Mouse (Mus musculus) neural tube, embryonic 11.5 days (tissue): Measurements from ENCODE around the gene Vegfb. TPM values are rescaled to one million over a fixed set of nuclear protein-coding genes. Genes with fewer than 3 reads are reported as not detected.

ENCODE experiments used
- ATAC-seq: fragments of 200-750 bp; cut with Nextera tagmentation; 2 replicates; pipeline ENCODE4 v1.8.0; 2017; ENCODE audit warnings: moderate number of reproducible peaks, mild to moderate bottlenecking, moderate TSS enrichment, moderate library complexity; ENCODE audit not compliant: insufficient read depth, low FRiP score, low TSS enrichment
- DNase-seq: peaks from one replicate; pipeline ENCODE4 v3.0.0-alpha.2; 2015; ENCODE audit warnings: low spot score
- H3K27ac ChIP-seq: fragments of 300-500 bp; sonication (generic); 2 replicates; pipeline ENCODE4 v1.5.1; 2014; ENCODE audit warnings: low read depth, mild to moderate bottlenecking, low read length
- H3K27me3 ChIP-seq: fragments of 300-500 bp; sonication (generic); 2 replicates; pipeline ENCODE4 v1.6.1; 2014; ENCODE audit warnings: mild to moderate bottlenecking, low read length, mixed read lengths; ENCODE audit not compliant: control insufficient read depth, insufficient read depth
- H3K36me3 ChIP-seq: fragments of 300-500 bp; sonication (generic); 2 replicates; pipeline ENCODE4 v1.6.1; 2014; ENCODE audit warnings: mild to moderate bottlenecking, low read length, moderate library complexity, mixed read lengths; ENCODE audit not compliant: control insufficient read depth, insufficient read depth
- H3K4me1 ChIP-seq: fragments of 300-500 bp; sonication (generic); 2 replicates; pipeline ENCODE4 v1.6.1; 2014; ENCODE audit warnings: low read length, mixed read lengths; ENCODE audit not compliant: control insufficient read depth, insufficient read depth
- H3K4me2 ChIP-seq: fragments of 300-500 bp; sonication (generic); 2 replicates; pipeline ENCODE4 v1.6.1; 2014; ENCODE audit warnings: low read depth, mild to moderate bottlenecking, moderate library complexity
- H3K4me3 ChIP-seq: fragments of 300-500 bp; sonication (generic); 2 replicates; pipeline ENCODE4 v1.5.1; 2014; ENCODE audit warnings: low read depth, low read length
- H3K9ac ChIP-seq: fragments of 300-500 bp; sonication (generic); 2 replicates; pipeline ENCODE4 v1.6.1; 2014; ENCODE audit warnings: mild to moderate bottlenecking, low read length
- H3K9me3 ChIP-seq: fragments of 300-500 bp; sonication (generic); 2 replicates; pipeline ENCODE4 v1.6.1; 2016; ENCODE audit warnings: low read length; ENCODE audit not compliant: control insufficient read depth
- WGBS: fragments of 180-500 bp; shearing (Covaris S2); extraction: QIAGEN DNeasy Blood & Tissue Kit; methylation state at CpG from one replicate; pipeline ENCODE4 v1.1.7; 2014; 5-methylcytosine and 5-hydroxymethylcytosine counted together
- polyA plus RNA-seq: library from polyadenylated mRNA; unstranded; fragments of >200 nt; fragmentation: Nextera tagmentation; extraction: Ambion mirVana; gene quantifications from 2 replicates; pipeline ENCODE4 v1.2.1, GENCODE M21; 2014

The Vegfb gene
- polyA plus RNA-seq, 1 experiment from 2014 or later: 27.8 TPM

DNA sequence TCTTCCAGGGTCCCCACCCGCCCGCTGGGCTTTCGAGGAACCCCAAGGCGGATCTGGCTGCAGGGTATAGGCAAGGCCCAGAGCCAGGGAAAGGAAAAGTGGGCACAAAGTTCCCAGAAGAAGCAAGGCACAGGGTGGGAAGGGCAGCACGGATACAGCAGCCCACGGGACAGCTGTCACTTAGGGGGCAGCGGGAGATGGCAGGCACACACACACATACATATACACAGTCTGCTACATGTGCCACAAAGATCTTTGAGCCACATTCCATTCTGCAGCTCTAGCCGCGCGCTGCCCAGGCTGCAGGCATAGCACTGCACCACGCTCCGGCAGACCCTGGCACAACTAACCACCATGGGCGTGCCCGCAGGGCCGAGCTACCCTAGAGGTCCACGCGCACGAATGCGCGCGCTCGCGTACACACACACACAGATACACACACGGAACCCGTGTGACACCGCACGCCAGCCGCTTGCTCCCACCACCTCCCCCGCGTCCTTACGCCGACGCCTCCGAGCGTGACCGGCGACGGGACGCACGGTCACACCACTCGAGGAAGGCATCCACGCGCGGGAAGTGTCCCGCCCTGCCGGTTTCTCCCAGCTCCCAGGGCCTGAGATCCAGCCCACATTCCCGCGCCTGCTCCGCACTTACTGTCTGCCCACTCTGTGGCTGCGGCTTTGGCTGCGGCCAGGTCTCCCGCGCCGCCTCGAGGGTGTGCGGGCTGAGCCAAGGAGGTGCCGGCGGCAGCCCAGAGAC, 53.8 kb downstream of the Vegfb start:
- DNase-seq: peak; percentile 30
- H3K4me3 ChIP-seq: peak overlapping the region; percentile 25
- WGBS: 5% methylated on average over 58 of the region's 58 CpGs

DNA sequence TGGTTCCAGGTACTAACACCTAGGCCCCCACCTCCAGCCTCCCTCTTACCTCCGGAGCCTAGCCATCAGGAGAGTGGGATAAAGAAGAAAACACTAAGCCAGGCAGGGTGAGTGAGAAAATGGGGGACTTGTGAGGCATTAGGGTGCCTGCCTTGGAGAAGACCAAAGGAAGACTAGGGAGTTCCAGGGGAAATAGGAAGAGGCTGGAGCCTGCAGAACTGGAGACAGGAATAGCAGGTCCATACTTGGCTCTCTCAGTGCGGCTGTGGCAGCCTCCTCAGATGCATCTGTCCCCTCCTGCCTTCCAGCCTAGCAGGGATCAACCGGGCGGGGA, 54.4 kb downstream of the Vegfb start:
- WGBS: 32% methylated on average over 4 of the region's 4 CpGs

More for the DNA sequence above, 53.8 kb downstream of the Vegfb start:
- Histone ChIP-seq H3K9me3 (no peaks in the 10 kb centered on the region), H3K4me2 (peak overlapping the region; percentile 46), H3K9ac (peak overlapping the region; percentile 18), H3K27ac (no peak overlapping the region), H3K27me3 (peaks cover 60% of the 10 kb centered on the region), H3K36me3 (peaks cover 2% of the 10 kb centered on the region; the same call in 1 of the 2 replicates), H3K4me1 (peaks cover 10% of the 10 kb centered on the region)
- ATAC-seq: 0 out of 2 replicates have a peak, but pooled peaks have one; percentile 31

More for the DNA sequence above, 54.4 kb downstream of the Vegfb start:
- DNase-seq (no peak), ATAC-seq (no peak)
- no peaks in the 10 kb centered on the region for H3K9me3 ChIP-seq
- no peak overlapping the region; the same call in 1 of the 2 replicates for H3K9ac ChIP-seq
- no peaks in the 10 kb centered on the region; the same call in 1 of the 2 replicates for H3K36me3 ChIP-seq
- no peak overlapping the region for H3K4me3 ChIP-seq
- peaks cover 64% of the 10 kb centered on the region for H3K27me3 ChIP-seq
- no peak overlapping the region; the same call in 1 of the 2 replicates for H3K4me2 ChIP-seq
- H3K4me1 ChIP-seq: peaks cover 10% of the 10 kb centered on the region
- H3K27ac ChIP-seq: no peak overlapping the region

Other genes with a start within 250 kb of the Vegfb start
- 4.7 and 6.7 TPM in 2 replicates for gene Rps6ka4, start 147.0 kb downstream of the Vegfb start, polyA plus RNA-seq
- gene Ccdc88b, start 129.4 kb downstream of the Vegfb start, polyA plus RNA-seq: 0.89 and 1.0 TPM in 2 replicates
- gene Trmt112, start 78.0 kb downstream of the Vegfb start, polyA plus RNA-seq: 125 and 131 TPM in 2 replicates
- gene Prdx5, start 77.5 kb downstream of the Vegfb start, polyA plus RNA-seq: 110 and 120 TPM in 2 replicates
- gene Esrra, start 65.8 kb downstream of the Vegfb start, polyA plus RNA-seq: 4.1 and 4.3 TPM in 2 replicates
- gene Catsperz, start 62.3 kb downstream of the Vegfb start, polyA plus RNA-seq: 0.77 TPM in 1 of 2 replicates, not detected in the other
- 0.13 and 0.28 TPM in 2 replicates for gene Kcnk4, start 53.1 kb downstream of the Vegfb start, polyA plus RNA-seq
- gene Bad, start 45.8 kb downstream of the Vegfb start, polyA plus RNA-seq: 53.0 and 58.5 TPM in 2 replicates
- gene Gpr137, start 45.2 kb downstream of the Vegfb start, polyA plus RNA-seq: 34.6 and 39.7 TPM in 2 replicates
- gene Ppp1r14b, start 12.7 kb downstream of the Vegfb start, polyA plus RNA-seq: 290 and 313 TPM in 2 replicates
- 22.7 and 25.0 TPM in 2 replicates for gene Plcb3, start 11.2 kb downstream of the Vegfb start, polyA plus RNA-seq
- gene Fkbp2, start 7.2 kb downstream of the Vegfb start, polyA plus RNA-seq: 80.1 and 86.5 TPM in 2 replicates
- 16.2 and 17.3 TPM in 2 replicates for gene Dnajc4, start 4.9 kb upstream of the Vegfb start, polyA plus RNA-seq
- gene Nudt22, start 8.5 kb upstream of the Vegfb start, polyA plus RNA-seq: 19.6 and 20.5 TPM in 2 replicates
- gene Trpt1, start 8.5 kb upstream of the Vegfb start, polyA plus RNA-seq: 9.7 and 12.1 TPM in 2 replicates
- 8.8 and 9.5 TPM in 2 replicates for gene Fermt3, start 31.8 kb upstream of the Vegfb start, polyA plus RNA-seq
- 423 and 425 TPM in 2 replicates for gene Stip1, start 52.3 kb upstream of the Vegfb start, polyA plus RNA-seq
- 3.2 and 3.3 TPM in 2 replicates for gene Macrod1, start 69.2 kb upstream of the Vegfb start, polyA plus RNA-seq
- gene Flrt1, start 118.1 kb upstream of the Vegfb start, polyA plus RNA-seq: 6.6 and 7.5 TPM in 2 replicates
- 248 and 255 TPM in 2 replicates for gene Otub1, start 218.7 kb upstream of the Vegfb start, polyA plus RNA-seq
- 706 and 761 TPM in 2 replicates for gene Cox8a, start 230.0 kb upstream of the Vegfb start, polyA plus RNA-seq